Mouse (Mus musculus): ENCODE results near the gene Bcl2l12. TPM values are rescaled to one million over a fixed set of nuclear protein-coding genes. Genes with fewer than 3 reads are reported as not detected.

Bcl2l12 gene
- polyA plus RNA-seq, 1 experiment from 2014 or later: 42.1 TPM

DNA sequence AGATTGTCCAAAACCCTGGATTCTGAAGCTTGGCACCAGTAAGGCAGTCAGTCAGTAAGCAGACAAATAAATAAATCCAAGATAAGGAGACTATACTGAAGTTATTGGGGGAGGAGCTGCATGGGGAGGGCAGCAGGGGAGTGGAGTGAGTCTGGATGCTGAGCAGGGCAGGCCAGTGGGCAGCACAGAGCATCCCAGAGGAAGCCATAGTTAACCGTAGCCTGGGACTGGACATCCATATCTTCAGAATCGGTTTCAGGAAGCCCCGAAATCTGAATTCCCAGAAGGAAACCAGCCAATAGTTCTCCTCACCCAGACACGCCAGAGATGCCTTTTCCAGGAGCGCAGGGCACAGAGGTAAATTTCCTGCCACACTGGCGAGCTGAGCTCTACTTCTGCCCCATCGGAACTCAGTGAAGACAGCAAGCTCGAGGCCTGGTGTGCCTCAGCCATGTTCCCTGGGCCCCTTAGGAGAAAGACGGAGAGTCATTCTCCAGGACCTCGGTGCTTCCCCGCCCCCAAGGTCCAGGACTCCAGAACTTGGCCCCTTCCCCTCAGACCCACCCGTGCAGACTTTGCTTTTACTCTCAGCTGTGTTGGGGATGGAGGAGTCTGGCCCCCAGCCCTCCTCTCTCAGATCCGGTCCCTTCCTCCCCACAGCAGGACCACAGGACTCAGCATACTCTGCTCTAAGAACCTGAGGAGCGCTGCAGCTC is 24.9 kb downstream of the Bcl2l12 start:
- Histone ChIP-seq H3K4me1 (replicated peaks) (peaks cover 31% of the 10 kb centered on the region), H3K27me3 (replicated peaks) (no peaks in the 10 kb centered on the region), H3K9ac (peak overlapping the region; percentile 26; the same call in 1 of the 2 replicates), H3K4me2 (peak overlapping the region; percentile 77), H3K9me3 (replicated peaks) (no peaks in the 10 kb centered on the region), H3K4me3 (peak overlapping the region; percentile 48), H3K27ac (ENCODE audit: poor library complexity, severe bottlenecking) (peak overlapping the region; percentile 5; the same call in 1 of the 2 replicates), H3K36me3 (peaks cover 32% of the 10 kb centered on the region)
- ATAC-seq (ENCODE audit: insufficient number of reproducible peaks, low FRiP score): no peak
- WGBS: 43% methylated on average over 14 of the region's 14 CpGs

DNA sequence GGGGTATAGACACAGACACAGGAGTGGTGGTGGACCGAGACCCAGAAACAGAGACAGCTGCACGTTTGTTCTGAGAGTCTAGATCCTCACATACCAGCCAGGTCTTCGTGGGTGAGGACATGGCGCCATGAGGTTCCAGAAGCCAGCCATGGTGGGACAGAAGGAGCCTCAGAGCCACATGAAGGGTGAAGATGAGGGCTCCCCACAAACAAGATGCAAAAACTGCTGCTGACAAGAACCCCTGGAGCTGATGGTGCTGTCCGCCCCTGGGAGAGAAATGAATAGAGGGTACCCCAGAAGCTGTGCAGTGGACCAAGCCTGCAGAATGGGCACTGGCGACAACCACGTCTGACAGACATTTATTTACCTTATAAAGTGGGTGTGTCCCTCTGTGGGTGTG is 27.4 kb downstream of the Bcl2l12 start:
- Histone ChIP-seq H3K9me3 (replicated peaks) (no peaks in the 10 kb centered on the region), H3K4me1 (replicated peaks) (peaks cover 31% of the 10 kb centered on the region), H3K27me3 (replicated peaks) (no peaks in the 10 kb centered on the region), H3K36me3 (peaks cover 17% of the 10 kb centered on the region), H3K9ac (peak overlapping the region; percentile 68; the same call in 1 of the 2 replicates), H3K27ac (ENCODE audit: poor library complexity, severe bottlenecking) (no peak overlapping the region), H3K4me2 (peak overlapping the region; percentile 83), H3K4me3 (peak overlapping the region; percentile 59)
- 70% methylated on average over 7 of the region's 7 CpGs for WGBS
- no peak for ATAC-seq (ENCODE audit: insufficient number of reproducible peaks, low FRiP score)

DNA sequence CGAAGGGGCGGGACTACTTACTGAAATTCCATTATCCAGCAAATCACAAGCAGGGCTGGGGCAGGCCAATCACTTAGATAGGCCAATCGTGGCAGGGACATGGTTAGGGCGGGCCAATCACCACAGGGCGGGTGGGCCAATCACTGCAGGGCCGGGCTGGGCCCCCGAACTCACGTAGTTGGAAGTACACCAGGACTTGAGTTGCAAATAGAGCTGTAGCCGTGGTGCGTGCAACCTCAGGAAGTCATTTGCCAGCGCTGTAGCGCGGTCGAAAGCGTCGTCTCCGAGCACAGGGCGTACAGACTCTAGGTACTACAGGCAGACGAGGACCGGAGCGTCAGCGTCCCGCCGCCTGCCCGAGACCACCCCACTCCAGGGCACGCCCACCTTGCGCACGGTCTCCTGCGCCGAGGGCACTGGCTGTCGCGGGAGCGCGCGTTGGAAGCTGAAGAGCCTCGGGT is 28.3 kb downstream of the Bcl2l12 start:
- peak overlapping the region; percentile 59 for H3K4me3 ChIP-seq
- no peaks in the 10 kb centered on the region for H3K9me3 ChIP-seq (replicated peaks)
- H3K36me3 ChIP-seq: peaks cover 17% of the 10 kb centered on the region
- H3K27me3 ChIP-seq (replicated peaks): no peaks in the 10 kb centered on the region
- H3K4me1 ChIP-seq (replicated peaks): peaks cover 30% of the 10 kb centered on the region
- H3K4me2 ChIP-seq: peak overlapping the region; percentile 83
- peak overlapping the region; percentile 76 for H3K27ac ChIP-seq (ENCODE audit: poor library complexity, severe bottlenecking)
- peak overlapping the region; percentile 68 for H3K9ac ChIP-seq
- under 1% methylated on average over 36 of the region's 36 CpGs for WGBS
- peak; percentile 94 for ATAC-seq (ENCODE audit: insufficient number of reproducible peaks, low FRiP score)

DNA sequence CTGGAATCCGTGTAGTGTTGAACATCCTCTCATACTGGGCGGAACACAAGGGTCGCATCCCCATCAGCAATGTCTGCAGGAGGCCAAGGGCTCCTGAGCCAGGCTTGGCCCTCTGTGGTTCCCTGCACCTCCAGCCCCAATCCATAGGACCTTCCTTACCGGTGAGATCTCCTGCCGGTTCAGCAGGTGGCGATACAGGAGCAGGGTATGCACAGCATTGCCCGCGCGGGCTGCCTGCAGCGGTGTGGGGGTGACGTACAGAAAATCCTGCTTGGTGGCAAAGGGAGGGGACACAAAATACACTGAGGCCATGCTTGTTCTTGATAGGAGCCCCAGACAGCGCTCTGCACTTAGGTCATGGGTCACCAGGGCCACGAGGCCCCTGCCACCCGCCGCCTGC is 31.9 kb downstream of the Bcl2l12 start:
- H3K4me3 ChIP-seq: no peak overlapping the region
- no peaks in the 10 kb centered on the region for H3K9me3 ChIP-seq (replicated peaks)
- H3K27me3 ChIP-seq (replicated peaks): no peaks in the 10 kb centered on the region
- H3K9ac ChIP-seq: no peak overlapping the region
- no peak for ATAC-seq (ENCODE audit: insufficient number of reproducible peaks, low FRiP score)
- no peak overlapping the region for H3K27ac ChIP-seq (ENCODE audit: poor library complexity, severe bottlenecking)
- H3K4me2 ChIP-seq: no peak overlapping the region
- peaks cover 43% of the 10 kb centered on the region for H3K36me3 ChIP-seq
- 60% methylated on average over 15 of the region's 15 CpGs for WGBS
- H3K4me1 ChIP-seq (replicated peaks): peaks cover 15% of the 10 kb centered on the region

DNA sequence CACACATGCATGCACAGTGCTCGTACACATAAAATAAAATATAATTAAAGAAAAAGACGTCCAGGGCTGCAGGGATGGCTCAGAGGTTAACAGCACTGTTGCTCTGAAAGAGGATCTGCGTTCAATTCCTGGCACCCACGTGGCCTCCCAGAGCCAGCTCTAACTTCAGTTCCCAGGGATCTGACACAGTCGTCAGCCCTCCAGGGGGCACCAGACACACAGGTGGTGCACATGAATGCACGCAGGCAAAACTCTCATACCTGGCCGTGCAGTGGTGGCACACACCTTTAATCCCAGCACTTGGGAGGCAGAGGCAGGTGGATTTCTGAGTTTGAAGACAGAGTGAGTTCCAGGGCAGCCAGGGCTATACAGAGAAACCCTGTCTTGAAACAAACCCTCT is 32.5 kb downstream of the Bcl2l12 start:
- Histone ChIP-seq H3K4me3 (no peak overlapping the region), H3K4me1 (replicated peaks) (peaks cover 10% of the 10 kb centered on the region), H3K9me3 (replicated peaks) (no peaks in the 10 kb centered on the region), H3K4me2 (no peak overlapping the region), H3K9ac (no peak overlapping the region), H3K27ac (ENCODE audit: poor library complexity, severe bottlenecking) (no peak overlapping the region), H3K36me3 (peaks cover 50% of the 10 kb centered on the region), H3K27me3 (replicated peaks) (no peaks in the 10 kb centered on the region)
- no peak for ATAC-seq (ENCODE audit: insufficient number of reproducible peaks, low FRiP score)
- WGBS: 70% methylated on average over 7 of the region's 7 CpGs

DNA sequence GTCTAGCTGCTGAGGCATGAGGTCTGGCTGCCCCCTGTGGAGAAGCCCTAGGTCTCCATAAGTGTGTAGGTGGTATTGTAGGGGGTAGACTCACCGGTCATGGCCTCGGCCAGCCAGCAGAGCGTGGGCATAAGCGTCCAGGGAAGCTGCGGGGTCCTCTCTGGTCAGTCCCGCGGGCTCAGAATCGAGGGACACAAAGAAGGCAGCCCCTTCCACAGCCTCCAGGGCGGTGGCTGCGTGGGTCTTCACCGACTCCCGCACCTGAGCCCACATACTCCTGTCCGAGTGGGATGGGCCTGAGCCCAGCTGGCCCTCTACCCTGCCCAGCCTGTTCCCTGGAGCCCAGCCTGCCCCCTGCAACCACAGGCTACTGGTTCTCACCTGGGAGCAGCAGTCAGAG is 33.5 kb downstream of the Bcl2l12 start:
- Histone ChIP-seq H3K27me3 (replicated peaks) (no peaks in the 10 kb centered on the region), H3K27ac (ENCODE audit: poor library complexity, severe bottlenecking) (no peak overlapping the region), H3K4me1 (replicated peaks) (0 out of 2 replicates have a peak, but pooled peaks cover 4% of the 10 kb centered on the region), H3K36me3 (peaks cover 54% of the 10 kb centered on the region), H3K4me2 (no peak overlapping the region), H3K9me3 (replicated peaks) (no peaks in the 10 kb centered on the region), H3K9ac (no peak overlapping the region), H3K4me3 (no peak overlapping the region)
- 92% methylated on average over 13 of the region's 13 CpGs for WGBS
- no peak for ATAC-seq (ENCODE audit: insufficient number of reproducible peaks, low FRiP score)

DNA sequence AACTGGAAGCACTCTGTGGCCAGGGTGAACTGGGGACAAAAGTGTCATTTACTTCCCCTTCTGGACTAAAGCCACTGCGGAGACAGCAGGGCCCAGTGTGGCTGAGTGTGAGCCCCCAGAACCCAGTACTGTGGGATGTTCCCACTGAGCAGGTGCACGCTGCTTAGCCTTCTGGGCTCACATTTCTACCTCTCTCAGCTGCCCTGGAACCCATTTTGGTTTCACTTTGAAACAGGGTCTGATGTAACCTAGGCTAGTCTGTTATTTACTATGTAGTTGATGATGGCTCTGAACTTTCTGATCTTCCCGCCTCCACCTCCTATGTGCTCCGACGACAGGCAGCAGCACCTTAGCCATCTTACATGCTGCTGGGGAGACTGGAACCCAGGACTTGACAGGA is 35.7 kb downstream of the Bcl2l12 start:
- H3K27ac ChIP-seq (ENCODE audit: poor library complexity, severe bottlenecking): no peak overlapping the region
- 89% methylated on average over 5 of the region's 5 CpGs for WGBS
- H3K9ac ChIP-seq: no peak overlapping the region
- no peaks in the 10 kb centered on the region for H3K27me3 ChIP-seq (replicated peaks)
- peaks cover 56% of the 10 kb centered on the region for H3K36me3 ChIP-seq
- H3K4me3 ChIP-seq: no peak overlapping the region
- no peaks in the 10 kb centered on the region for H3K4me1 ChIP-seq (replicated peaks)
- H3K4me2 ChIP-seq: no peak overlapping the region
- ATAC-seq (ENCODE audit: insufficient number of reproducible peaks, low FRiP score): no peak
- no peaks in the 10 kb centered on the region for H3K9me3 ChIP-seq (replicated peaks)

DNA sequence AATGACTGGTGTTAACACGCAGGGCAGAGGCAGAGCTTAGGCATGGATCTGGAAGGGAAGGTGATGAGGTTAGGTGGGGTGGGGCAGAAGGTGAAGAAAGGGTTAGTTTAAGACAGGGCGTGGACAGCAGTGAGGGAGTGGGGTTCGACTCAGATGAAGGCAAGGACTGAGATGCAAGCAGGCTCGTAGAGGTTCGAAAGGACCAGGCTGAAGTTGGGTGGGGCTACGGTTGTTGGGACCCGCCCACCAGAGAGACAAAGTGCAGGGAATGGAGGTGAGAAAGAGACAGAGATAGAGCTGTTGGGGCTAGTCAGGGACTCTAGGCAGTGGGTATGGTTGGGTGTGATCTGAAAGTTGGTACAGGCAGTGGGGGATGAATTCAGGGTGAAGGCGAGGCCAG is 36.2 kb downstream of the Bcl2l12 start:
- no peaks in the 10 kb centered on the region for H3K27me3 ChIP-seq (replicated peaks)
- no peaks in the 10 kb centered on the region for H3K9me3 ChIP-seq (replicated peaks)
- no peak overlapping the region for H3K27ac ChIP-seq (ENCODE audit: poor library complexity, severe bottlenecking)
- ATAC-seq (ENCODE audit: insufficient number of reproducible peaks, low FRiP score): no peak
- H3K36me3 ChIP-seq: peaks cover 56% of the 10 kb centered on the region
- no peak overlapping the region for H3K4me3 ChIP-seq
- no peak overlapping the region for H3K9ac ChIP-seq
- 68% methylated on average over 8 of the region's 8 CpGs for WGBS
- H3K4me2 ChIP-seq: no peak overlapping the region
- H3K4me1 ChIP-seq (replicated peaks): no peaks in the 10 kb centered on the region

DNA sequence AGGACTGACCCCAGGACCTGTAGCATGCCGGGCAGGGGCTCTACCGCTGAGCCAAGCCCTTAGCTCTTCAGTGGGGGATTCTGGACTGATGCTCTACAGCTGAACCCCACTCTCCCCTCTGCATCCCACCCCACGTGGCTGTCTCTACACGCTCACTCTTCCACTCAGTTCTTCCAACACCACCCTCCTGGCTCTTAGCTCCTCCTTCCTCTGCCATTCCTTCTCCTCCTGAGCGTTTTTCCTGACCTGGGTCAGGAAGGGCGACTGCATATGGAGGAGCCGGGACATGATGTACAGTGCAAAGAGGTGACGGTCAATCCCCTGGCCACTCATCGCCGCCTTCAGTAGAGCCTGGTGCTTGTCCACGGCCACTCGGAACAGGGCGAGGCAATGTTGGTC is 38.0 kb downstream of the Bcl2l12 start:
- 84% methylated on average over 13 of the region's 13 CpGs for WGBS
- Histone ChIP-seq H3K36me3 (peaks cover 41% of the 10 kb centered on the region), H3K4me1 (replicated peaks) (no peaks in the 10 kb centered on the region), H3K4me2 (no peak overlapping the region), H3K9ac (no peak overlapping the region), H3K4me3 (no peak overlapping the region), H3K9me3 (replicated peaks) (no peaks in the 10 kb centered on the region), H3K27ac (ENCODE audit: poor library complexity, severe bottlenecking) (no peak overlapping the region), H3K27me3 (replicated peaks) (no peaks in the 10 kb centered on the region)
- no peak for ATAC-seq (ENCODE audit: insufficient number of reproducible peaks, low FRiP score)

DNA sequence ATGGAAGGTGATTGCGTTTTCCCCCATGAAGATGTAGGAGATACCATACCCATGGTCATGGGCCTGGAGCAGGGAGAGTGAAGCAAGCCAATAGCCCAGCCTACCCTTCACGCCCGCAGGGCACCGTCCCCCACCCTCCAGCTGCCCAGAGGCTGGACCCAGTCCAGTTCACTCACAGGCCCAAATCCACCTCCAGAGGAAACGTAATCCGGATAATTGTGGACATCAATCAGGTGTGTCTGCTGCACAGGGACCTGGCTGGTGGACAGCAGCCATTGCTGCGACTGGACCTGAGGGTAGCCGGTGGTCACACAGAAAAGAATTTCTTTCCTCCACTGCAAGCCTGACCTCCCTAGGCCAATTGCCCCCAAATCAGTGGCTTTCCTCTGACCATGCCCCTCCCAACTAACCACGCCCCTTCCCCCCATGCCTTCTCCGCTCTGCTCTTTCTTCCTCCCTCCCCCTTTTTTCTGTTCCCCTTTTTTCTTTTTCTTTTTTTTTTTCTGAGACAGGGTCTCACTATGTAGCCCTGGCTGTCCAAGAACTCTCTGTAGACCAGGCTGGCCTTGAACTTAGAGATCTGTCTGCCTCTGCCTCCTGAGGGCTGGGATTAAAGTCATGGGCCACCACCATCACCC is 38.5 kb downstream of the Bcl2l12 start:
- ATAC-seq (ENCODE audit: insufficient number of reproducible peaks, low FRiP score): no peak
- Histone ChIP-seq H3K27me3 (replicated peaks) (no peaks in the 10 kb centered on the region), H3K4me1 (replicated peaks) (no peaks in the 10 kb centered on the region), H3K4me2 (no peak overlapping the region), H3K27ac (ENCODE audit: poor library complexity, severe bottlenecking) (no peak overlapping the region), H3K36me3 (peaks cover 36% of the 10 kb centered on the region), H3K4me3 (no peak overlapping the region), H3K9ac (no peak overlapping the region), H3K9me3 (replicated peaks) (no peaks in the 10 kb centered on the region)
- WGBS: 83% methylated on average over 10 of the region's 10 CpGs

DNA sequence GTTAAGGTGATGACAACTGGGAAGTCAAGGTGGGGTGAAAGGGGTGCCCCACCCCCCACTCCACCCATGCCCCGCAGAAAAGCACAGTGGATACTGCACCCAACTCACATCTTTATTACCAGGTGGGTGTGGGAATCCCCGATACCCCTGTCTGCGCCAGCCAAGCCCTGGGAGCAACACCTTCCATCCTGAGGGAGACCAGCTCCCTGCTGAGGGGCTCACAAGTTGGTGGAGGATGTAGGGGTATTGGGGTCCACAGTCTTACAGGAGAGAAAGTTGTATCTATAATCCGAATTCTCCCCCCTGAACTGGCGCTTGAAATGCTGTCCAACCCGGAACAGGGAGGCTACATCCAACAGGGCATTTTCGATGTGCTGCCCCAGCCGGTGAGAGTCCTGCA is 39.2 kb downstream of the Bcl2l12 start:
- Histone ChIP-seq H3K4me3 (no peak overlapping the region), H3K4me2 (no peak overlapping the region), H3K27me3 (replicated peaks) (no peaks in the 10 kb centered on the region), H3K9me3 (replicated peaks) (no peaks in the 10 kb centered on the region), H3K36me3 (peaks cover 33% of the 10 kb centered on the region), H3K4me1 (replicated peaks) (no peaks in the 10 kb centered on the region), H3K27ac (ENCODE audit: poor library complexity, severe bottlenecking) (no peak overlapping the region), H3K9ac (no peak overlapping the region)
- WGBS: 63% methylated on average over 8 of the region's 8 CpGs
- ATAC-seq (ENCODE audit: insufficient number of reproducible peaks, low FRiP score): no peak
